Mouse (Mus musculus): ENCODE data around the gene Lig1.

Gene Lig1

DNA sequence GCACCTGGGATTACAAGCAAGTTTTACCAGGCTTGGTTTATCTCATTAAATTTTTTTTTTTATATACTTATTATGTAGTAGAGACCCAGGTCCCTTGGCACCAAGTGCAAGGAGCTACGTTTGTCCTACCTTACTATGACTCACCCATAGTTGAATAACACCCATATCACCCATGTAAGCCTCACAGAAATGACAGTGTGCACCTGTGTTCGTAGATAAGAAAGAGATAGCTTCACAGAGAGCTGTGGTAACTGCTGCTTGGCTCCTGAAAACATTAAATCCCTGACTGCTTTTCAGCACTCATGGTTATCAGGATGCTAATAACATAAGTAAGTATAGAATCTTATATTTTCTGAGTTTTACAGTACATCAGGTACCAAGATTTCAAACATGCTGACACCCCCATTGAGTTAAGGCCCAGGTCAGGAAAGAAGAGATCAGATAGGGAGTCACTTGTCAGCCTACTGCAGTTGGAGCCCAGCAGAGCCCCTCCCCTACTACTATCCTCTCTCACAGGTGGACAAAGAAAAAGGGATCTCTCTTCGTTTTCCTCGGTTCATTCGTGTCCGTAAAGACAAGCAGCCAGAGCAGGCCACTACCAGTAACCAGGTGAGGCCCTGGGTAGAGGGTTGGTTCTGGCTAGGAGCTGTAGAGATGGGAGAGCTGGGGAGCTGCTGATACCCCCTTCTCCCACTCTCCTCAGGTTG lies 33.6 kb downstream of the Lig1 start:
- in situ Hi-C loops (cut with MboI, MseI) = no loop called here

DNA sequence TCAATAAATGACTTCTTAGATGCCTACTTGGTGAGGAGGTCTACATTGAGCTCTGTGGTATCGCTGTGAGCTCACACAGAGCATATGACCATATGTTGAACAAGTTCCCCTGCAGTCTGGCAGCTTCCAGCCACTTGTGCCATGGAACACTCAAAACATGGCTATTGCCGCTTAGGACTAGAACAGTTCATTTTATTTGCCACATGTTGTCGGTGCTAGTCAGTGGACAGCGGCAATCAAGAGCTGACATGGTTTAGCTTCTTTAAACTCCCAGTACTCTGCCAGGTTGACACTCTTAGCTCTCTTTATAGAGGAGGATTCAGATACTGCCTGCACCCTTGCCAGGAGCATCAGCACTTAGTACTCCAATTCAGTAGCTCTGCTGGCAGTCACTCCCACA lies 34.3 kb downstream of the Lig1 start:
- in situ Hi-C loops (cut with MboI, MseI) = no loop called here

DNA sequence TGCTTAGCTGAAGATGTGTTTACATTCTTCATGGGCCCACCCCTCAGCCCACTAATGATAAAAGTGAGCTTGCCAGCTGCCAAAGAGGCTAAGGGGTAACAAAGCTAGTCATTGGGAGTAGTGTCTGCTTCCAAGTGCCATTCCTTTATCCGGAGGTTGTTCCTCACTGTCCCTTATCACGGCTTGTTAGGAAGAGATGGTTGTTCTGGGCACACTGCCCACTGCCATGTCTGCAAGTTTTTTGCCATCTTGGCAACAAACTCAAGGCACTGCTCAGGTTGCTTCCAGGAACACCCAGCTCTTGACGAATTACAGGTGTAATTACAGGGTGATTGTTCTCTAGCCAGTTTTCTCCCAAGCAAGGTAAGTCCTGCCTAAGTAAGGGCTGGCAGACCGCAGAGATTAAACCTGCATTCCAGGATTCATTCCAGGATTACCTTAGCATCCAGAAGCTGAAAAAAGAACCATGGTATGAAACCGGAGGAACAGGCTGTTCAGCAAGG lies 37.1 kb downstream of the Lig1 start:
- in situ Hi-C loops (cut with MboI, MseI) = no loop called here

DNA sequence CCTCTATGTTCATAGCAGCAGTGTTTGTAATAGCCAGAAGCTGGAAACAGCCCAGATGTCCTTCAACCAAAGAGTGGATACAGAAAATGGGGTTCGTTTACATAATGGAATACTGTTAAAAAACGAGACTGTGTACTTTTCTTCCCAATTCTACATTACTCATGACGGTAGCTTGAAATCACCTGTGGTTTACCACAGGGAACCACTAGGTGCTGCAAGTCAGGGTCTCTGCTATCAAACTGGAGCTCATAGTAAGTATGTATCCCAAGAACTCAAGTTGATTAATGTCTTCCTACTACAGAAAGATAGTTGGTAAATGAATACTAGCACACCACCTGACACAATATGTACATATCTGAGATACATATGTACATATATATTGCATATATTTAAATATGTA lies 44.3 kb downstream of the Lig1 start:
- in situ Hi-C loops (cut with MboI, MseI) = no loop called here

GRCm38 (mm10) chr7:13324316-13324715 lies 47.2 kb downstream of the Lig1 start, which contains the start of gene Pla2g4c:
Gene Pla2g4c, plus strand, starts transcription at chr7:13324655.
- in situ Hi-C loops (cut with MboI, MseI) = no loop called here

DNA sequence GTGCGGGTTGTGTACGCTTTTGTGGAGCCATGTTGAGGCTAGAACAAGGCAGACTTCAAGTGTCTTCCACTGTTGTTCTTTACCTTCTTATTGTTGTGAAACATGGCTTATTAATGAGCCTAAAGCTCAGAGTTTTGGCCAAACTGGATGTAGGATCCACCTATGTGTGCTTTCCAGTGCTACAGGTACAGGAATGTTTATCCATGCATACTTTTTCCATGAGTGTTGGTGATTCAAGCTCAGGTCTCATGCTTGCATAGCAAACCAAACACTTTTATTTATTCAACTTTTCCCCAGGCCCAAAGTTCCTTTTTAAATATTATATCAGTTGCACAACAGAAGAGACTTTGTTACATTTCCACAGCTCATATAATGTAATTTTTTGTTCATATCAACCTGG lies 53.5 kb downstream of the Lig1 start:
- in situ Hi-C loops (cut with MboI, MseI) = no loop called here

GRCm38 (mm10) chr7:13355943-13356342 lies 78.9 kb downstream of the Lig1 start:
- in situ Hi-C loops (cut with MboI, MseI) = no loop called here

All from T-helper 2 cell (primary cell).